Mouse (Mus musculus) cerebellum, postnatal 4 days (tissue): ENCODE results near the gene Hilpda.

Experiments
- DNase-seq, 2 experiments: peaks; one replicate each; pipeline ENCODE4 v3.0.0; 2022; ENCODE audit warnings: low spot score in 2 of 2, mixed read lengths in 1 of 2

Hilpda gene

DNA sequence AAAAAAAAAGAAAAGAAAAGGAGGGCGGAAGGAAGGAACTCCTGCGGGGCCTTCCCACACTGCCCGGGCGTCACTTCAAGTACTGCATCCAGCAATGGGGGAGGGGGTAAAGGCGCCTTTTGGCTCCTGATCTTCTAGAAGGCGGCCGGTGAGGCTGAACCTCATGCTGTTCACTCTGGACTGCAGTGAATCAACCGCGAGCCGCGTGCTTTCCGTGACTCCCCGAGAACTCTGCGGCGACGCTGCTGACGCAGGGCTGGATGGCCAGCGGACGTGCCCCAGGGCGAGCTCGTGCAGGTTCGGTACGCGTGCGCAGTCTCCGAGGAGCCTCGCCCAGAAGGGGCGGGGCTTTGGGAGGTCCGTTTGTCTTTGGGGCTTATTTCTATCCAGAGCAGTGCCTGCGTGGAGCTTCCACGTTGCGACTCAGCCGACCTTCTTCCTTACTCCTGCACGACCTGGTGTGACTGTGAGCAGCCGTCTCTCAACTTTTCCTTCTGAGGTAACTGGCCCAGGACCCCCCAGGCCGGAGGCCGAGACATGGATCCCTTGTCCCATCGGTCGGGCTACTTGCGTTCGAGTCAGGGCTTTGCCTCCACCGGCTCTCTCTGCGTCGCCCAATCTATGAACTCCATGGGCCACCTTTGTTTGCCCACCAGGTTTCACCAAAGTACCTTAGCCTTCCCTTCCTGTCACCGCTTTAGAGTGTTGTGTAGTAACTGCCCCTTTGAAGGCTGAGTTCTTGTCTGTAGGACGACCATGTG is at the start of gene Hilpda:
Hilpda (plus strand) TSS at position 177 of the 761 bp plus-strand sequence.
- DNase-seq = peak; percentile 50 to 83

DNA sequence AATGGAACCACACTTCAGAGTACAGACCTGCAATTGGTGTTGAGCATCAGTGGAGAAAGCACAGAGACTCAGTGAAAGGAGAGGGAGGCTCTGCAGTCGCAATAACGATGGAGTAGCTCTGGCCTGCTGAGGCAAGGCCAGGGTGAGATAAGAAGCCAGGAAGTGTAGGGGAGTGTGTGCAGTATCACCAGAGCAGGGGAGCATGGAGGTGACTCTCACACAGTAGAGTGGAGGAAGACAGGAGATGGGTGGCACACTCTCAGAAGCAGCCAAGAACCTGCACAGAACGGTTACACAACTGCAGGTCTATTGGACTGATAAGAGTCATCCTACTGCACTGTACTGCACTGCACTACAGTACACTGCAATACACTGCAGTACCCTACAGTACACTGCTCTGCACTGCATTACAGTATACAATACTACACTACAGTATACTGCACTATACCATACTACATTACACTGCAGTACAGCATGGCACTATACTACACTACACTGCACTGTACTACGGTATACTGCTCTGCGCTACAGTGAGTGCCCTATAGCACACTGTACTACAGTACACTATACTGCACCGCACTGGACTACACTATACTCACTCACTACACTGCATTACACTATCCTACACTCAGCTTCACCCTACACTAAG is 42.9 kb upstream of the Hilpda start:
- DNase-seq = no peak

DNA sequence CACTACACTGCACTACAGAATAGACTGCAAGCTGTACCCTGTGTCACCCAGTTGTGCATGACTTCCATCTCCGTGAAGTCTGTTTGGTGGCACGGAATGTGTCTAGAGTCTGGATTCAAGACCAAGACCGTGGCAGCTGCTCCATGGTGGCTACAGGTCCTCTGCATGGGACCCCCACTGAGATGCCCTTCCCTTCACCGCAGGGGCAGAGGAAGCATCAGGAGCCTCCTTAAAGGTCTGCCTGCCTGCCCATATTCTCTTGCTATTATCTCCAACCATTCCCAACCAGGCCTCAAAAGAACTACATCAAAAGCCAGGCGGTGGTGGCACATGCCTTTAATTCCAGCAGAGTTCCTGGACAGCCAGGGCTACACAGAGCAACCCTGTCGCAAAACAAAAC is 41.9 kb upstream of the Hilpda start:
- DNase-seq = no peak

DNA sequence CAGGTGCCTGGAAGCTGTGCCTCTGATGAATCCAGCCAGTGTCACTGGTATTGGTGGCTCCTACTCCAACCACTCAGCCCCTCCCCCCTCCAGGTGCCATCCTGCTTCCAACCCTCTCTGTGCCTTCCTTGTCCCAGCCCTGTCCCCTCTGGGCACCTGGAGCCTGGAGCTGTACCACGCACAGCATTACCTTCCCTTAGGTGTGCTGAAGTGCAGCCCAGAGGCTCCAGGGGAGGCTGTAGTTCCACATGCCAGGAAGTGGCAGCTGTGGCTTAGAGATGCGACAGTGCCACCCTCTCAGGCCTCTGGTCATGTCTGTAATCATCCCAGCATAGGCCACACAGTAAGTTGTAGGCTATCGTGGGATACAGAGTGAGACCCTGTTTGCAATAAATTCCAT is 40.5 kb upstream of the Hilpda start:
- DNase-seq = no peak

DNA sequence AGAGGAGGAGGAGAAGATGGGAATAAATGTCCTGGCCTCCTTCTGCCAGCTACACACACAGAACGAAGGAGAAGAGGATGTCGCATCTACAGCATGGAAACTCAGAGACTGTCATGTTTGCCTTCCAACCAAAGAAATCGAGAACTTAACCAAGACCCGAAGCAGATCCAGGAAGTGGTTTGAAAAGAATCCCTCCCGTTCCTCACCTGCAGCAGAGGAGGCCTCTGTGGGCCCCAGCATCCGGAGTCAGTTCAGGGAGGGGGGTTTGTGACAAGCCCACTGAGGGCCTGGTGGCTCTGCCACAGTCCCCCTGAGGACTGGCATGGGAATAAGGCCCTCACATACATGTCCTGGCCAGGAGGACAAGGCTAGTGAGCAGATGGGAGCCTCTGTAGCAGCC is 40.0 kb upstream of the Hilpda start:
- no peak for DNase-seq

DNA sequence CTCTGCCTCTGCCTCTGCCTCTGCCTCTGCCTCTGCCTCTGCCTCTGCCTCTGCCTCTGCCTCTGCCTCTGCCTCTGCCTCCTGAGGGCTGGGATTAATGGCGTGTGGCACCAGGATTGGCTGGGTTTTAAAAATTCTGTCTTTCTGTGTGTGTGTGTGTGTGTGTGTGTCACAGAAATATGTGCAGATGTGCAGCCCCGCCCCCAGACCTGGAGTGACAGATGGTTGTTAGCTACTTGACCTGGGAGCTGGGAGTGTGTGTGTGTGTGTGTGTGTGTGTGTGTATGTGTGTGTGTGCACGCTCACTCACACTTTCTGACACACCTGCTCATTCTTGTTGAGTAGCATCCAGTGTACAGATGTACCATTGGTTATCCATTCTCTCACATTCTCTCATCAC is 38.6 kb upstream of the Hilpda start:
- DNase-seq = no peak

DNA sequence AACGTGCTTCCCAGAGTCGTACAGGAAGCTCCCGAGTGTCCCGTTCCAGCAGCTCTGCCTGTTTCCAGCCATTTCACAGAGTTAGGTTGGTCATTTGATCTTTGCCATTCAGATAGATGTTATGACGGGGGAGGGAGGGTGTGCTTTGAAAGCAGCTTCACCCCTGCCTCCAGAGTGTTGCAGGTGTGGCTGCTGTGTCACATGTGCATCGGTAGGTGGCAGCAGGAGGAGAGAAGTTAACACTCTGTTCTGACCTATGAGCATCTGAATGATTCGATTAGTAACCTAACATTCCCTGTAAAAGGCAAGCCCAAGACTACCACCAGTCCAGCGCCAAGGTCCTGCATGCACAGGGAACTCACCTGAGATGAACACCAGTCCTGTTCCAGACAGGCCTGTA is 38.0 kb upstream of the Hilpda start:
- no peak for DNase-seq

DNA sequence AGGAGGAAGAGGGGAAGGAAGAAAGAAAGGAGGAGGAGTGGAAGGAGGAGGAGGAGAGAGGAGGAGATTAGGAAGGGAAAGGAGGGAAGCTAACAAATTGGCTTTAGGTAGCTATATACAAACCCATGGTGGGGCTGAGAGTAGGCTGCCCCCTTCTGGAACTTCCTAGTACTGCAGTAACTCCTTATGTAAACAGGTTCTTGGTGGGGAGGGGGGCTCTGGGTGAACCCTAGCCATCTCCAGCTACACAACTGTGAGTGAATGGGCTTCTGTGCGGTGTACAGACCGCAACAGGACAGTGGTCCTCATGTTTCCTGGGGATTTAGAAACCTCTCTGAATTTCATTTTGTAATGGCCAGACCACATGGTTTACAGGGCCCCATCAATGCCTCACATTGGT is 31.5 kb upstream of the Hilpda start:
- DNase-seq = peak in 1 of 2 experiments; percentile 47

DNA sequence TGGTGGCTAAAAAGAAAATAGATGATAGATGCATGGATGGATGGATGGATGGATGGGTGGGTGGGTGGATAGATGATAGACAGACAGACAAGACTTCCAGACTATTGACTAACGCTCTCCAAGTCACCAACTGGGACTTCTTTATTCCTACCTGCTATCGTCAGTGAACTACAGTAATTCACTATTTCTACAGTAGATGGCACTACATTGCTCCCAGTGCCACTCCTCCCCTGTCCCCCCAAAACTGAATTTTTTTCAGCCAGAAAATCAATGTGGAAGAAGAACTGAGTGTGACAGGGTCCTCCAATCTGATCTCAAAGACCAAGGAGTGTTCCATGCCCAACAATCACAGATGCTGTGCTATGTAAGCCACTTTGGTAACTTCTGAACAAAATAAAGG is 30.6 kb upstream of the Hilpda start:
- DNase-seq = no peak

DNA sequence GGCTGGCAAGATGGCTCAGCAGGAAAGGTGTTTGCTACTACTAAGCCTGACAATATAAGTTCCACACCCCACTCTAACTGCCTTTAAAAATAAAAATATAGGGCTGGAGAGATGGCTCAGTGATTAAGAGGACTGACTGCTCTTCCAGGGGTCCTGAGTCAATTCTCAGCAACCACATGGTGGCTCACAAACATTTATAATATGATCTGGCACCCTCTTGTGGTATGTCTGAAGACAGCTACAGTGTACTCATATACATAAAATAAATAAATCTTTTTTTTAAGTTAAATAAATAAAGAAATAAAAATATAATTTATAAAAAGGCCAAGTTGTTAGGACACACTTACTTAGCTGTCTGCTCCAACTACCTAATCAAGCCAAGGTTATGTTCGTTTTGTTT is 30.0 kb upstream of the Hilpda start:
- no peak for DNase-seq

DNA sequence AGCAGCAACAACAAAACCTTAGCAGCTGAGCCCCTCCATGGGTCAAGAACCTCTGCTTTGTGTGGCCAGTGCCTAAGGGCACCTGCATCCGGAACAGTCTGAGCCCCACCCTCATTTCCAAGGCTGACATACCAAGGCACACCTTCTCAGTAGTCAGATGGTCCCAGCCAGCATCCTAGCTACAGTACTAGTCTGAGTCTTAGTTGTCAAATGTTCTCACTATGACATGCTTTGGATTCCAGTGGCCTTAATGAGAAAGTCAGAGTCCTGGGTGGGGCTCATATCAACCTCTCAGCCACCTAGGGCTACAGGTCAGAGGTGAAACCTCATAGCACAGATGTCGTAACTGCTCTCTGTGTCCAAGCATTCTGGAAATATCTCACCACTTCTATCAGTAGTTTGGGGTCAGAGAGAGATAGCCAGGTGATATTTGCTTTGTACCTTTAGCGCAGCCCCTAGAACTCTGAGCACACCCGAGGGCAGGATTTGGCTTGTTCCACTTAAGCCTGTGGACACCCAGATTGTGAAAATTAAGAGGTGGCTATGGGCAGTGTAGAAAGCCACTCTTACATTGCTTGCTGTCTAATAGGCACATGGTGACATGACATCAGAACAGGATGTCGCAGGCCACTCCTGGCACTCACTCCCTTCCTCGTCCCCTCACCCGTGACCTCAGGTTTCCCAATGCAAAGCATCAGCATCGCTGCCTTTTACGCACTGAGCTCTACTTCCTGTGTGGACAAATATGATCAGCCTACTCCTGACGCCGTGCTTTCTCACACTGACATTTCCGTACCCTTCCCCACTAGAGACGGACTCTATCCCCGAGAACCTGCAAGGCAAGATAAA is 26.8 kb upstream of the Hilpda start:
- no peak for DNase-seq

DNA sequence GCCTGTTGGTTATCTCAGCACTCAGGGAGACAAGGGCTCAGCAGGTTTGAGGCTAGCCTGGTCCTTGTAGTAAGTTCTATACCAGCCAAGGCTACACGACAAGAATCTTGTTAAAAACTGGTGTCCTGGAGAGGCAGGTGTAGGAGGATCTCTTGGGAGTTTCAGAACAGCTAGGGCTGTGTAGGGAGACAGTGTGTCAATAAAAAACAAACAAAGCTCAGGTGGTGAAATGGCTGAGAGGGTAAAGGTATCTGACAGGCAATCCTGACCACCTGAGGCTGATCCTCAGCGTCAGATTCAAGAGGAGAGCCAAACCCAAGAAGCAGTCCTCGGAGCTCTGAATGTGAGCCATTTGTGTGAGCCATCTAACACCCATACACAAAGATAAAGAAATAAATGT is 26.1 kb upstream of the Hilpda start:
- no peak for DNase-seq

DNA sequence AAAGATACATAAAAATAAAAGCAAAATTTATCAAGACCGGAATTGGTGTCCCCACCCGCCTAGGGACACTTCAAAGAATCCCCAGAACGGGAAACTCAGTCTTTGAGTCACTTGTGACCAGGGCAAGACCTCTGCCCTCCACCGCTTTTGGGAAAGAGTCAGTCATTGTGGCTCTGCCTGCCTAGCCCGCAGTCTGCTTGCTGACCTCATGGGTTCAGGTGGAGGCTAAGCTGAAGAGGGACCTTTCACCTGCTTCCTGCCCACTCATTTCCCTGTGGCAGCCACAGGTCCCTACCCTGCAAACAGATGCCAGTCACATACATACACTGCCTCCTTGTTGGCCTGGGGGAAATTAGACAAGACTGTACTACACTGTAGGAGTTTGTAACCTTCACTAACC is 25.7 kb upstream of the Hilpda start:
- no peak for DNase-seq

DNA sequence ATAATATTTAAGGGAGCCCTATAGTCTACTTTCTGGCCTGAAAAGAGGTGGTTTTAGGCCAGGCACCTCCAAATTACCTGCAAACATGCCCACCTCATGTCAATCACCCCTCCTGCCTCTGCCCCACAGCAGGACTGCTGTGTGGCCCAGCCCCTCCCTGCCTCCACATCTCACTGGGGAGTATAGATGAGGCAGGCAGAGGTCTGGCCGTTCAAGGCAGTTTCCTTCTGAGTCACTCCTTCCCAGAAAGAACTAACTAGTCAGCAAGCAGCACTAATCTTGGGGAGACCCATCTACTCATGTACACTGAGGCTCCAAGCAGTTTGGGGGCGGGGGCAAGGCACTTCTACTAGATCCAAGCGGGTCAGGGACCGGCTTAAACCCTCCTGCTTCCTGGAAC is 25.2 kb upstream of the Hilpda start:
- no peak for DNase-seq

DNA sequence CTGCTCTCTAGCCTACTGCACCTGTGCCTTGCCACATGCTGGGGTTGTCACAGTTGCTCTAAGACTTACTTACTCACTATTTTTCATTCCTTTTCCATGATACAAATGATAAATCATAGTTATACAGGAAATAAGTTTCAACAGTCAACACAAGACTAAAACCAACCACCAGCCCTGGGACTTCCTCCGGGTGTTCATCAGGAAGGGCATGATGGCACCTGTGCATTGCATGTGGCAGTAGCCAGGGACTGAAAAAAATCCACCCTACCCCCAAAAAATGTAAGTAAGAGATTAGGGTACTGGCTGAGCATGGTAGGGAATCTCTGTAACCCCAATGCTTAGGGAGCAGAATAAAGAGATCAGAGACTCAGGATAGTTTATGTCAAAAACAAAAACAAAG is 12.9 kb upstream of the Hilpda start:
- no peak for DNase-seq

DNA sequence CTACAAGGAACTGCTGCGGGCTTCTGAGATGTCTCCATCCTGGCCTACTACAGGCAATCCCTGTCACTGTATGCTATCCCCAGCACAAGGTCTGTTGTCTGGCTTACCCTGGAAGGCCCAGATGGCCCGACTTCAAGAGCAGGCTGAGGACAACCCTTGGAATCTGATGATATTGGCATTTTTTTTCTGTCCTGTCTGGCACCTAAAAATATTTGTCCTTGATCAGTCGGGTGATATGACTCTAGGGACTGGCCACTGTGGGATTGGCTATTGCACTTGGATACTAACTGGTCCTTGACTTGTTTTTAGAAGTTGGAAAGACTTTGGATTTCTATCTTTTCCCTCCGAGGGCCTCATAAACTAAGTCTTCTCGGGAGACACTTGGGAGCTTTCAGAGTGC is 10.5 kb upstream of the Hilpda start:
- DNase-seq = no peak

DNA sequence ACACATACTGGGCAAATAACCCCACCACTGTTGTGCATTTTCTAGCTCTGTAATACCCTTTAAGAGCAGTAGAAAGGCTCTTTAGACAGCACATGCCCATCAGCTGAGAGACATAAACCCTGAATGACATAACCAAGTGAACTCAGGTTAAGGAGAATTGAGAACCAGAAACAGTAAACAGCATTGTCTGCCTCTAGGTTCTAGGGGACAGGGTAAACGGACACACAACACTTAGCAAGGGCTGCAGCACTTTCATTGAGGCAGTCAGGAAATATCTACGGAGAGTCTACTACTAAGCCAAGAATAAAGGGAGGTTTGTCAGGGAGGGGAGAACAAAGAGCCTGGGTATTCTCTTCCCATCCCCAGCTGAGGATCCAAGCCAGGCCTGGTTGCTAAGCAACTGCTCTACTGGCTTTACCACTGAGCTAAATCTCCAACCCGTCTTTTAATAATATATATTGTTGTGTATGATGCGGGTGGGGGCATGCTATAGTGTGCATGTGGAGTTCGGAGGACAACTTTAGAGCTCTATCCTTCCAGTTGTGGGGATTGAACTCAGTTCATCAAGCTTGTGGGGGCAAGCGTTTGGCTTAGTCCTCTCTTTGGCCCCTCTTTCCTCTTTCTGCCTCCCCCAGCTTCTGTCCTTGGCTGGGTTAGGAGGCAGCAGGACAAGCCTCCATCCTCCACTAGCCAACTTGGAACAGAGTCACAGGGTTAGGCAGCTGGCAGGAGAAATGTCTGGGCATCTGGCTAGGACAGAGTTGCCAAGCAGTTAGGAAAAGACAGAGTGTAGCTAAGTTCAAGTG is 8.4 kb upstream of the Hilpda start:
- peak in 1 of 2 experiments; percentile 70 for DNase-seq

DNA sequence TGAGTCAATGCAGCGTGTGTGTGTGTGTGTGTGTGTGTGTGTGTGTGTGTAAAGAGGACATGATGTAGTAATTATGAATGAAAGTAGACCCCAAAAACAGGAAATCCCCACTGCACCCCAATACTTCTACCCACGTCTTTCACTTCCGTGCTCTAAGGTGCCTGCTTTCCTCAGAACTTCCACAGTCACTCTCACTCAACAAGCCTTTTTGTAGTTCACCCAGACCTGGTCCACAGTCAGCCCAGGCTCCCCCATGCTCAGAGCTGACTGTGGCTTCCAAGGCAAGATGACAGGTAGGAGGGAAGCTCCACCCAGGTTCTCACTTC is 7.9 kb upstream of the Hilpda start:
- no peak for DNase-seq

DNA sequence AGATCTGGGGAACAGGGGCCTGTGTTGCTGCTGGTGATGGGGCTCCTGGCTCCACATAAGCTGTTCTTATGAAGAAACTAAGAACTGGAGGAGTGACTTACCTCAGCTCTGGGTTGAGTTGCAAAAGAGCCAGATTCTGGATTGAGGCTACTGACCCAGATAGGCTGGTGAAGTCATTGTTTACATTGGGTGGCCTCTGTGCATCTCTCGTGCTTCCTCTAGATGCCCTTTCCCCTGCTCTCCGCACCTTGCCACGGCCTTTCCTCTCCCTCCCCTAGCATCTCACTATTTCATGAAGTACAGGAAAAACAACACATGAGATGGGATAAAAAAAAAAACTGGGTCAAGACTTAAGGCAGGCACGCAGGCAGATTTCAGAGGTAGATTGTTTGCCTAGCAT is 5.4 kb upstream of the Hilpda start:
- DNase-seq = no peak

DNA sequence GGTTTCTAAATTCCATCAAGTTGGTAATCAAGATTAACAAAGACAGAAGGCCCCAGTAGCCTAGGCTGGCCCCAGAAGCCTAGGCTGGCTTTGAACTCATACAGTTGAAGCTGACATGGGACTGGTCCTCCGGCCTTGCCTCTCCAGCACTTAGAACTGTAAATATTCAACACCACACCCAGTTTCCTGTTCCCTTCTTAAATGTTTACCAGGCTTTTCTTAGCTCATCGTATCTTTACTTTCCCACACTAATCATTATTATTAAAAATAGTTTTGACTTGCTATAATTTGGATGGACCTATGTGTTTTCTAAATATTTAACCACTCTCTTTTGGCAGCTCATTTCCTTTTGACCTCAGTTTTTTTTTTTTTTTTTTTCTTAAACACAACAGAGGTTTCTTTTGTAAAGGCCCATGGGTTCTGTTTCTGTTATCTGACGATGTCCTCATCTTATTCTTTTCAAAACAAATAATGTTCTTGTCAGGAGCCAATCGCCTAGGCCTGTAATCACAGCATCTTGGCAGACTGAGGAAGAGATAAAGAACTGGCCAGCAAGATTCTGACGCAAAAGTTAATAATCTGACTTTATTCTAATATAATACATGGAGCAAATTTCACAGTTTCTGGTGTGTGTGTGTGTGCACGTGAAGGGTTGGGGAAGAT is 3.2 kb upstream of the Hilpda start:
- DNase-seq = no peak

DNA sequence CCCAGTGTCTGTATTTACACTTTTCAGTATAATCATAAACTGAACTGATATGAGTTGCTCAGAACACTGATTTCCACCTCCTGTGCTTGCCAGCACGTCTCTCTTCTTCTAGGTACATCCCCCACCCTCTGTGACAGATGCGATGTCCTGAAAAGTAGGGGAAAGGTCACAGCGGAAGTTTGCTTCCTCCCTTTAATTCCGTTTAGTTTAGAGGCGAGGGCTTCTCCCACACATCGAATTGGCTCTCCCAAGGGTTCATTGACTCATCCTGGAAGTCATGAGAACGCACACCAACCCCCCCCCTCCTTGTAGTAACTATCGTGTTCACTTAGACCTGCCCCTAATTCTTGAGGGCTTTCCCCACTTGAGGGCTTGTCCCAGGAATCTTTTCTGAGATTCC is 1.3 kb upstream of the Hilpda start:
- no peak for DNase-seq

DNA sequence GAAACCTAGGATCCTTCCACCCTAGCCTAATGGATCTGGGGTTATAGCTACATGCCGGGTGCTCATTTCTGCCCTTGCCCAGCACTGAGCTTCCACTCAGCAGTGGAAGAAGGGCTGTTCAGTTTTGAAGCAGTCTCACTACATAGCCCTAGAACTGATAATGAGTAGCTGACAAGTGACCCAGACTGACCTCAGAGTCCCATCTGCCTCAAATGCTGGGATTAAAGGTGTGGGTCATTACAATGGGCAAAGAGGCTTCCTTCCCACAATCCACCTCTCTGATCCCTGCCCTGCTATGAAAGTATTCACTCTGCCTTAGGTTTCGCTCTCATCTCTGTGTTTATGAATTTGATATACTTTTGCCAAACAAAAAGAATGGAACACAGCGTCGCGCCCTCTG is 4.5 kb downstream of the Hilpda start:
- no peak for DNase-seq
